Mouse (Mus musculus) embryonic facial prominence, embryonic 12.5 days (tissue): ENCODE data around the gene Camta1. TPM values are rescaled to one million over a fixed set of nuclear protein-coding genes. Genes with fewer than 3 reads are reported as not detected.

Experiments
- ATAC-seq: fragments of 200-750 bp; cut with Nextera tagmentation; 2 replicates; pipeline ENCODE4 v1.8.0; 2017; ENCODE audit not compliant: insufficient number of reproducible peaks, insufficient read depth, low FRiP score, low TSS enrichment
- H3K27ac ChIP-seq: fragments of 300-500 bp; sonication (generic); 2 replicates; pipeline ENCODE4 v1.5.1; 2016; ENCODE audit warnings: mild to moderate bottlenecking
- H3K27me3 ChIP-seq: fragments of 300-500 bp; sonication (generic); 2 replicates; pipeline ENCODE4 v1.6.1; 2016; ENCODE audit warnings: mild to moderate bottlenecking, moderate library complexity
- H3K36me3 ChIP-seq: fragments of 300-500 bp; sonication (generic); 2 replicates; pipeline ENCODE4 v1.6.1; 2016; ENCODE audit warnings: mild to moderate bottlenecking
- H3K4me1 ChIP-seq: fragments of 300-500 bp; sonication (generic); 2 replicates; pipeline ENCODE4 v1.6.1; 2016
- H3K4me2 ChIP-seq: fragments of 300-500 bp; sonication (generic); replicated peaks from 2 replicates; pipeline ENCODE4 v1.6.1; 2016; ENCODE audit warnings: mild to moderate bottlenecking, moderate library complexity
- H3K4me3 ChIP-seq: fragments of 300-500 bp; sonication (generic); 2 replicates; pipeline ENCODE4 v1.5.1; 2016; ENCODE audit warnings: mild to moderate bottlenecking
- H3K9ac ChIP-seq: fragments of 300-500 bp; sonication (generic); 2 replicates; pipeline ENCODE4 v1.6.1; 2016; ENCODE audit warnings: mild to moderate bottlenecking, moderate library complexity
- H3K9me3 ChIP-seq: fragments of 300-500 bp; sonication (generic); 2 replicates; pipeline ENCODE4 v1.6.1; 2016; ENCODE audit warnings: mild to moderate bottlenecking, moderate library complexity
- WGBS: fragments of 180-500 bp; shearing (Covaris S2); methylation state at CpG from one replicate; pipeline ENCODE4 v1.1.7; 2016; 5-methylcytosine and 5-hydroxymethylcytosine counted together
- polyA plus RNA-seq: library from polyadenylated mRNA; unstranded; fragments of >200 nt; fragmentation: Nextera tagmentation; extraction: Ambion mirVana; gene quantifications from 2 replicates; pipeline ENCODE4 v1.2.1, GENCODE M21; 2016

Camta1 gene
- polyA plus RNA-seq, 1 experiment from 2014 or later, result 115 TPM

DNA sequence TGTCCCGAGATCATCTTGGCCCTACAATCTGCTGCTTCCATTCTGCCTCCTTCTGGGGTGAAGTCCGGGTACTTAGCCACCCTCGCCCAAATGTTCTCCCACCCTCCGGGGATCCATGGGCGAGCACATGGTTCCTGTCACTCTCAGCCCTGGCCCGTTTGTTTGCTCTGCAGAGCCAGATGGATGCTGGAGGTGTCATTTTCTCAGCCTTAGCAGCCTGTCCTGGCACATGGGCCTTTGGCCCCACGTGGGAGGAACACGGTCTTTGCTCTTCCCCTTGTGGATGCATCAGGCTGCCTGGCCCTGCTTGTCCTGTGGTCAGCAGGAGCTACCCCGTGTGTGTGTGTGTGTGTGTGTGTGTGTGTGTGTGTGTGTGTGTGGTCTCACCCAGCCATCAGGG lies 560.3 kb downstream of the Camta1 start:
- 67% methylated on average over 9 of the region's 9 CpGs for WGBS
- peaks cover 22% of the 10 kb centered on the region for H3K4me1 ChIP-seq

DNA sequence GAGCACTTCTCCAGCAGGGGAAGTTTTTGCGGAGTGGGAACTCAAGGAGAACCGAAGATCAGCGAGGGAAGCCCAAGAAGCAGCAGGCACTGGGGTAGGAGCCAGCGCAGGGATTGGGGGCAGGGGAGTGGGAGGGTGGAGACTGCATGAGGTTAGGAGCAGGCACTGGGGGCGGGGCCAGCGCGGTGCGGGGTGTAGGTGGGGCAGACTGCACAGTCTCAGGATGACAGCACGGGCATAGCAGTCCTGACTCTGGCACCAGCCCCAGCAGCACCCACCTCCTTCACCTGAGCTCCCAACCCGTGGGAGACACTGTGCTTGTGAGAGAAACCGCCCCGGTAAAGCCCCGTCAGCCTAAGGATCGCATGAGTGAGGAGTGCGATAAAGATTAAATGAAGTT lies 561.0 kb downstream of the Camta1 start:
- Histone ChIP-seq H3K27ac (no peak overlapping the region), H3K27me3 (peaks cover 6% of the 10 kb centered on the region; the same call in 1 of the 2 replicates), H3K9ac (no peak overlapping the region), H3K4me3 (no peak overlapping the region), H3K36me3 (no peaks in the 10 kb centered on the region), H3K4me2 (no peak overlapping the region), H3K9me3 (no peaks in the 10 kb centered on the region), H3K4me1 (peaks cover 22% of the 10 kb centered on the region)
- 20% methylated on average over 15 of the region's 15 CpGs for WGBS
- ATAC-seq, result no peak

More for the DNA sequence above, 560.3 kb downstream of the Camta1 start:
- no peaks in the 10 kb centered on the region for H3K36me3 ChIP-seq
- no peak overlapping the region for H3K4me2 ChIP-seq
- peaks cover 6% of the 10 kb centered on the region; the same call in 1 of the 2 replicates for H3K27me3 ChIP-seq
- H3K4me3 ChIP-seq, result no peak overlapping the region
- H3K9ac ChIP-seq, result no peak overlapping the region
- H3K27ac ChIP-seq, result no peak overlapping the region
- ATAC-seq, result no peak
- H3K9me3 ChIP-seq, result no peaks in the 10 kb centered on the region

GRCm38 (mm10) chr4:151295515-151296203 lies 566.0 kb downstream of the Camta1 start:
- Histone ChIP-seq H3K9ac (no peak overlapping the region), H3K4me1 (peaks cover 4% of the 10 kb centered on the region), H3K4me3 (no peak overlapping the region), H3K36me3 (no peaks in the 10 kb centered on the region), H3K4me2 (no peak overlapping the region), H3K9me3 (no peaks in the 10 kb centered on the region), H3K27me3 (peaks cover 5% of the 10 kb centered on the region; the same call in 1 of the 2 replicates), H3K27ac (no peak overlapping the region)
- no peak for ATAC-seq
- WGBS, result 81% methylated on average over 13 of the region's 13 CpGs

GRCm38 (mm10) chr4:151288893-151289585 lies 572.6 kb downstream of the Camta1 start:
- Histone ChIP-seq H3K36me3 (no peaks in the 10 kb centered on the region), H3K27ac (no peak overlapping the region), H3K4me1 (no peaks in the 10 kb centered on the region), H3K9me3 (no peaks in the 10 kb centered on the region), H3K4me2 (no peak overlapping the region), H3K9ac (no peak overlapping the region), H3K27me3 (no peaks in the 10 kb centered on the region), H3K4me3 (no peak overlapping the region)
- WGBS, result 57% methylated on average over 6 of the region's 6 CpGs
- ATAC-seq, result no peak

DNA sequence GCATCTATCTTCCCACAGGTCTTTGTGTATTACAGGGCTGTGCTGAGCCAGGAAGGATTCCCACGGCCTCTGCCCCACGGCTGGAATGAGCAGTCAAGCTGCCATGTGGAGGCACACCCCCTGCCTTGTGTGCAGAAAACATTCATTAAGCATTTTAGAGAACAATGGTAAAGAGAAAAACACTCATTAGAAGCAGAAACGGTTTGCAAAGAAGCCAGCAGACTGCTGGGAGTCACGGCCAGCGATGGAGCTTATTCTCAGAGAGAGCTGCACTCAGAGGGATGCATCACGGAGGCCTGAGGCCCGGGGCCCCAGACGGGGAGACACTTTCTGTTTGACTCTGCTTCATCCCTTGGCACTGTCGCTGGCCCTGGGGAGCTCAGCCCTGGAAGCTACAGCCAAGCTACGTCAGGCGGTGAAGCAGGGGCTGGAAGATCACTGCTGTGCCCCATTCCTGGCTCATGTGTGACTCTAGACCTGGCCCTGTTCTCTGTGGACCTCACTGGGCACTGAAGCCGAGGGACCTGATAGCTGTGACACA lies 575.7 kb downstream of the Camta1 start:
- no peaks in the 10 kb centered on the region for H3K9me3 ChIP-seq
- H3K27ac ChIP-seq, result no peak overlapping the region
- H3K9ac ChIP-seq, result no peak overlapping the region
- H3K4me1 ChIP-seq, result no peaks in the 10 kb centered on the region
- no peak for ATAC-seq
- H3K4me3 ChIP-seq, result no peak overlapping the region
- no peaks in the 10 kb centered on the region for H3K36me3 ChIP-seq
- 0 out of 2 replicates have a peak, but pooled peaks cover 3% of the 10 kb centered on the region for H3K27me3 ChIP-seq
- WGBS, result 64% methylated on average over 12 of the region's 12 CpGs
- no peak overlapping the region for H3K4me2 ChIP-seq

GRCm38 (mm10) chr4:151285432-151285831 lies 576.2 kb downstream of the Camta1 start:
- Histone ChIP-seq H3K9ac (no peak overlapping the region), H3K4me1 (no peaks in the 10 kb centered on the region), H3K4me3 (no peak overlapping the region), H3K27me3 (0 out of 2 replicates have a peak, but pooled peaks cover 3% of the 10 kb centered on the region), H3K36me3 (no peaks in the 10 kb centered on the region), H3K4me2 (no peak overlapping the region), H3K27ac (no peak overlapping the region), H3K9me3 (no peaks in the 10 kb centered on the region)
- ATAC-seq, result no peak
- 67% methylated on average over 3 of the region's 3 CpGs for WGBS

GRCm38 (mm10) chr4:151283092-151283741 lies 578.5 kb downstream of the Camta1 start:
- no peaks in the 10 kb centered on the region for H3K36me3 ChIP-seq
- 0 out of 2 replicates have a peak, but pooled peaks cover 3% of the 10 kb centered on the region for H3K27me3 ChIP-seq
- H3K27ac ChIP-seq, result no peak overlapping the region
- no peaks in the 10 kb centered on the region for H3K4me1 ChIP-seq
- no peak overlapping the region for H3K4me3 ChIP-seq
- no peak for ATAC-seq
- H3K9me3 ChIP-seq, result no peaks in the 10 kb centered on the region
- 34% methylated on average over 16 of the region's 16 CpGs for WGBS
- H3K9ac ChIP-seq, result no peak overlapping the region
- no peak overlapping the region for H3K4me2 ChIP-seq

GRCm38 (mm10) chr4:151282103-151282502 lies 579.6 kb downstream of the Camta1 start:
- H3K9me3 ChIP-seq, result no peaks in the 10 kb centered on the region
- no peak overlapping the region for H3K27ac ChIP-seq
- 77% methylated on average over 14 of the region's 14 CpGs for WGBS
- no peak for ATAC-seq
- no peak overlapping the region for H3K9ac ChIP-seq
- H3K4me2 ChIP-seq, result no peak overlapping the region
- H3K36me3 ChIP-seq, result no peaks in the 10 kb centered on the region
- H3K27me3 ChIP-seq, result 0 out of 2 replicates have a peak, but pooled peaks cover 3% of the 10 kb centered on the region
- no peak overlapping the region for H3K4me3 ChIP-seq
- no peaks in the 10 kb centered on the region for H3K4me1 ChIP-seq

DNA sequence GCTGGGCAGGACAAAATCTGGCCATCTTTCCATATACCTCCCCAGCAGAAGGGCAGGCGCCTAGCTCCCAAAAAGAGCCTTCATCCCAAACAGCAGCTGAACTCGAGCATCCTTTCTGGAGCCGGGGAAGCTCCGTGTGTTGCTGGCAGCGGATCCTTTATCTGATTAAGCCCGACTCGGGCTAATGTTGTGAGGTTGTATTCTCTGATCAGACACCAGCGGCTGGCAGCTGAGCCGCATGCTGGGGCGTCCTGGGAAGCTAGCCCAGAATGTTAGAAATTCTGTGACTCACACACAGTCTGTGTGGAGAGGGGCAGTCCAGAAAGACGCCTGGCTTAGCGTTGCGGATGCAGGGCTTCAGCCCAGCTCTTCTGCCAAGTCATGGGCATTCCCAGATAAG lies 586.4 kb downstream of the Camta1 start:
- ATAC-seq, result no peak
- Histone ChIP-seq H3K9me3 (no peaks in the 10 kb centered on the region), H3K27ac (no peak overlapping the region), H3K4me1 (no peaks in the 10 kb centered on the region), H3K36me3 (no peaks in the 10 kb centered on the region), H3K27me3 (0 out of 2 replicates have a peak, but pooled peaks cover 3% of the 10 kb centered on the region), H3K4me3 (no peak overlapping the region), H3K9ac (no peak overlapping the region), H3K4me2 (no peak overlapping the region)
- WGBS, result 64% methylated on average over 13 of the region's 13 CpGs

DNA sequence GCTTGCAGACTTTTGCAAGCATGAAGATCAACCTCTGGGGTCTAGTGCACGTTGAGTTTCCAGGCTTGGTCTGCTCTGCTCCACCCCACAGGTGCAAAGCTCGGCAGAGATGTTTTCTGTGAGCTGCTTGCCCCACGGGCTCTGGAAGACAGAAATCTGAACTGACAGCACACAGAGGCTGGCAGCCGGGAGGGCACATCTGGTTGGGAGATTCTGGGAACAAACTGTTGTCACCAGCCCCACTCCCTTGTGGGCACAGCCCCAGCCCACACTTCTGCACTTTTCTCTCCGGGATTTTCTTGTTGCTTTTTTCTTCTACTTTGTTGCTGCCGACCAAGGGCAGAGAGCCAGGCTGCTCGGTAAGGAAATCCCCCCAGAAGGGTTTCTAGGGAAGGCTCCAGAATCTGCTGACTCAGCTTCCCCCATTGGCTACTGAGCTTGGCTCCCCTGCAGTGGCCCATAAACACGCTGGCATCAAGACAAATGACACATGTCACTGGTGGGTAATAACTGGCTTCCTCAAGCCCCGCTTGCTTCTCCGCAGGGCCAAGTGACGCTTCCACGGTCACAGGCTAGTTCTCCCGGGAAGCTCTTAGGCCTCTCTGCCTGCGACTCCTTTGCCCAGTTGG lies 597.8 kb downstream of the Camta1 start:
- no peaks in the 10 kb centered on the region for H3K36me3 ChIP-seq
- no peak overlapping the region for H3K9ac ChIP-seq
- no peaks in the 10 kb centered on the region for H3K27me3 ChIP-seq
- no peak overlapping the region for H3K27ac ChIP-seq
- WGBS, result 59% methylated on average over 14 of the region's 14 CpGs
- H3K4me2 ChIP-seq, result no peak overlapping the region
- H3K9me3 ChIP-seq, result no peaks in the 10 kb centered on the region
- H3K4me3 ChIP-seq, result no peak overlapping the region
- no peak for ATAC-seq
- peaks cover 12% of the 10 kb centered on the region for H3K4me1 ChIP-seq

GRCm38 (mm10) chr4:151263052-151263451 lies 598.6 kb downstream of the Camta1 start:
- Histone ChIP-seq H3K27me3 (no peaks in the 10 kb centered on the region), H3K9ac (no peak overlapping the region), H3K36me3 (no peaks in the 10 kb centered on the region), H3K4me1 (peaks cover 12% of the 10 kb centered on the region), H3K27ac (no peak overlapping the region), H3K4me2 (no peak overlapping the region), H3K4me3 (no peak overlapping the region), H3K9me3 (no peaks in the 10 kb centered on the region)
- no peak for ATAC-seq
- 73% methylated on average over 7 of the region's 7 CpGs for WGBS
